Mouse (Mus musculus): ENCODE measurements around the gene Fkbpl.

- TF ChIP-seq CTCF (IDR thresholded peaks at IDR 0.05; ENCODE audit: control insufficient read depth, insufficient read depth, insufficient read length) (no peak), MAX (IDR thresholded peaks at IDR 0.05) (no peak), CEBPB (IDR thresholded peaks at IDR 0.05; ENCODE audit: low read depth) (no peak), USF1 (IDR thresholded peaks at IDR 0.05; ENCODE audit: low read depth) (no peak), MYOG (IDR thresholded peaks at IDR 0.05; ENCODE audit: control insufficient read depth, extremely low read depth, insufficient read length) (no peak), MYOD1 (IDR thresholded peaks at IDR 0.05; ENCODE audit: control insufficient read depth, insufficient read length, low read depth) (no peak)
Measured at GRCm38 (mm10) chr17:34629221-34629751, 15.3 kb upstream of the Fkbpl start, which contains the start of gene Prrt1.

Measured in C2C12 (cell line).